Mouse (Mus musculus) testis, adult 2 months (tissue): ENCODE data around the gene 1700003E16Rik.

Experiments
- CTCF ChIP-seq: fragments of 200-500 bp; IDR thresholded peaks from 2 replicates; pipeline ENCODE4 v1.5.1; 2012; ENCODE audit warnings: low read depth, mild to moderate bottlenecking, inconsistent platforms, low read length, moderate library complexity; ENCODE audit not compliant: control insufficient read depth, insufficient read depth, insufficient replicate concordance
- POLR2A ChIP-seq: fragments of 200-500 bp; IDR thresholded peaks from 2 replicates; pipeline ENCODE4 v1.6.1; 2012; ENCODE audit warnings: low read depth, mild to moderate bottlenecking, inconsistent platforms, low read length, moderate library complexity; ENCODE audit not compliant: control insufficient read depth

DNA sequence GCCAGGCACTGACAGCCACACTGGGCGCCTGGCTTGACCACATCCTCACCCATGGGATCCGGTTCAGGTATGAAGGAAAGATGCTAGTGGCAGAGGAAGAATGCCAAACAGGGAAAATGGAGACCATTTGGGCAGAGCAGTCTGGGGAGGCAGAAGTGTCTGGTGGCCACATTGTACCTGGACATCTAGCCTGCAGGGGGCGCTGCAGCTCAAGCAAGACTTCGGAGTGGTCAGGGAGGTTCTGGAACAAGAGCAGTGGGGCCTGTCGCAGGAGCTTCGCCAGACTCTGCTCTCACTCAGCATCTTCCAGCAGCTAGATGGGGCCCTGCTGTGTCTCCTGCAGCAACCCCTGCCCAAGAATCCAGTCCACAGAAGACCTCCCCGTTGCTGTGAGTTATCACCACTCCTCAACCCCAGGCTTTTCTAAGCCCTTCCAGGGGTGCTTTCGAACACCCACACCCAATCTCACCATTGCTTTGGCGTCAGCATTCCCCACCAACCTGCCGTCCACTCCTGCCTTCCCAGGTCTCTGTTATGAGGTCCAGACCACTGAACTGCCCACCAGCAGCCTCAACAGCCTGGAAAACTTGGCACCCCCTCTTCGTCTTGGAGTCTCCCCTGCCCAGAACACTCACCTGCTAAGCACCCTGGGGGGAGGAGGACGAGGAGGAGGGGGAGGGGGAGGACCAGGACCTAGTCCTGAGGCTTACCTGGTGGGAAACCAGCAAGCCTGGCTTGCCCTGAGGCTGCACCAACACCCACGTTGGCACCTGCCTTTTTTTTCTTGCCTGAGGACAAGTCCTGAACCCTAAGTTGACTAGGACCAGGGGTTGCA lies 48.4 kb upstream of the 1700003E16Rik start:
- TF ChIP-seq CTCF, result peak; percentile 90
- no peak for TF ChIP-seq POLR2A
